Mouse (Mus musculus) lung, embryonic 16.5 days (tissue): Measurements from ENCODE around the gene Slc9a3r2. TPM values are rescaled to one million over a fixed set of nuclear protein-coding genes. Genes with fewer than 3 reads are reported as not detected.
A peak's percentile ranks its signal among the peaks of the same experiment; 100 is the strongest.

ENCODE experiments used
- ATAC-seq: fragments of 200-750 bp; cut with Nextera tagmentation; 2 replicates; pipeline ENCODE4 v1.8.0; 2017; ENCODE audit warnings: low read depth, mild to moderate bottlenecking, moderate library complexity
- H3K27ac ChIP-seq: fragments of 300-500 bp; sonication (generic); 2 replicates; pipeline ENCODE4 v1.5.1; 2014; ENCODE audit warnings: mild to moderate bottlenecking, control low read depth, low read length
- H3K27me3 ChIP-seq: fragments of 300-500 bp; sonication (generic); 2 replicates; pipeline ENCODE4 v1.6.1; 2014; ENCODE audit warnings: low read depth, low read length, mixed read lengths; ENCODE audit not compliant: control insufficient read depth, insufficient read depth
- H3K36me3 ChIP-seq: fragments of 300-500 bp; sonication (generic); 2 replicates; pipeline ENCODE4 v1.6.1; 2014; ENCODE audit warnings: low read length; ENCODE audit not compliant: control insufficient read depth, insufficient read depth
- H3K4me1 ChIP-seq: fragments of 300-500 bp; sonication (generic); replicated peaks from 2 replicates; pipeline ENCODE4 v1.6.1; 2014; ENCODE audit warnings: low read length, mixed read lengths; ENCODE audit not compliant: control insufficient read depth, insufficient read depth
- H3K4me2 ChIP-seq: fragments of 300-500 bp; sonication (generic); 2 replicates; pipeline ENCODE4 v1.6.1; 2014; ENCODE audit warnings: low read depth, low read length, control low read depth
- H3K4me3 ChIP-seq: fragments of 300-500 bp; sonication (generic); 2 replicates; pipeline ENCODE4 v1.5.1; 2014; ENCODE audit warnings: mild to moderate bottlenecking, low read length, control low read depth
- H3K9ac ChIP-seq: fragments of 300-500 bp; sonication (generic); 2 replicates; pipeline ENCODE4 v1.6.1; 2014; ENCODE audit warnings: low read length, control low read depth
- H3K9me3 ChIP-seq: fragments of 300-500 bp; sonication (generic); 2 replicates; pipeline ENCODE4 v1.6.1; 2016; ENCODE audit warnings: low read length; ENCODE audit not compliant: control insufficient read depth
- WGBS: fragments of 180-500 bp; shearing (Covaris S2); extraction: QIAGEN DNeasy Blood & Tissue Kit; methylation state at CpG from one replicate; pipeline ENCODE4 v1.1.7; 2014; 5-methylcytosine and 5-hydroxymethylcytosine counted together
- microRNA-seq: library from miRNA; unstranded; fragments of <30 nt; microRNA quantifications from one replicate; pipeline ENCODE4, GENCODE M21; 2016
- polyA plus RNA-seq: library from polyadenylated mRNA; unstranded; fragments of >200 nt; fragmentation: Nextera tagmentation; extraction: Ambion mirVana; gene quantifications from 2 replicates; pipeline ENCODE4 v1.2.1, GENCODE M21; 2015

Gene Slc9a3r2
- polyA plus RNA-seq, 1 experiment from 2014 or later: 98.1 TPM

DNA sequence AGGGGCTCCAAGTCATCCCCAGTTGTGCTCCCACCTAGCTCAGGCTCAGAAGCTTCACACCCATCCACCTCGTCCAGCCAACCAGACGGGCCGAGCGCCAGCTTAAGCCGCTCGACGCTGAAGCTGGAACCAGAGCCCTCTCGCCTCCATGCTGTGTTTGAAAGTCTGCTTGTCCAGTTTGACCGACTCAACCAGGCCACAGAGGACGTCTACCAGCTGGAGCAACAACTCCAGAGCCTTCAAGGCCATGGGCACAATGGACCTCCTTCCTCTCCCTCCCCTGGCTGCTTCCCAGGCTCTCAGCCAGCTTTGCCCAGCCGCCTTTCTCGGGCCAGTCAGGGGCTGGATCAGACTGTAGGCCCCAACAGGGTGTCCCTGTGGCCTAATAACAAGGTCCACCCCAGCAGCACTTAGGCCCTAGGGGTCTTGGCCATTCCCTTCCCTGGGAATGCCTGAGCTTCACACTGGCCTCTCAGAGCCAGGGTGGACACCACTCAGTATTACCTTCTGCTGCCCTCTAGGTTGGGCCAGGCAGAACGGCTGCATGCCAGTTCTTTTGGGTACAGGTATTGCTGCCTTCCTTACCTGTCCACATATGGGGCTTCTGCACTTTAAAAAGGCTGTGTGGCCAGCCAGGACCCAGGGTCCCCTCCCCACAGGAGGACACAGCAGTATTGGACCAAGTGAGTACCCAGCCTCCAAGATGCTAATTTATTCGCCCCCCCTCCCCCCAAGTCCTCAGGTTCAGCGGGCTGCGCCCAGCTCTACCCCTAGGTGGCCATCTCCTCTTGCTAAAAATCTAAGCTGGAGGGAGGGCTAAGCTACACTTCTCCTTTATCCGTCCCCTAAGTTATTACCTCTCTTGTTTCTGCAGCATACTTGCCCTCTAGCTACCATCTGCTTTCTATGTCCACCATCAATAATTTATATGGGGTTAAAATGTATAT, 54.7 kb downstream of the Slc9a3r2 start:
- no peak overlapping the region for H3K4me3 ChIP-seq
- 0 out of 2 replicates have a peak, but pooled peaks have one; percentile 9 for ATAC-seq
- no peaks in the 10 kb centered on the region for H3K27me3 ChIP-seq
- H3K4me2 ChIP-seq: no peak overlapping the region
- H3K36me3 ChIP-seq: peaks cover 70% of the 10 kb centered on the region
- H3K9me3 ChIP-seq: no peaks in the 10 kb centered on the region
- 0 out of 2 replicates have a peak, but pooled peaks cover 3% of the 10 kb centered on the region for H3K4me1 ChIP-seq
- H3K27ac ChIP-seq: no peak overlapping the region
- 65% methylated on average over 17 of the region's 17 CpGs for WGBS
- H3K9ac ChIP-seq: no peak overlapping the region

GRCm38 (mm10) chr17:24593992-24594890, 55.9 kb downstream of the Slc9a3r2 start:
- Histone ChIP-seq H3K4me3 (no peak overlapping the region), H3K27me3 (no peaks in the 10 kb centered on the region), H3K4me2 (no peak overlapping the region), H3K36me3 (peaks cover 71% of the 10 kb centered on the region), H3K9me3 (no peaks in the 10 kb centered on the region), H3K9ac (no peak overlapping the region), H3K4me1 (0 out of 2 replicates have a peak, but pooled peaks cover 3% of the 10 kb centered on the region), H3K27ac (no peak overlapping the region)
- no peak for ATAC-seq
- WGBS: 87% methylated on average over 26 of the region's 26 CpGs

GRCm38 (mm10) chr17:24593248-24593647, 56.9 kb downstream of the Slc9a3r2 start:
- Histone ChIP-seq H3K27ac (no peak overlapping the region), H3K9ac (no peak overlapping the region), H3K9me3 (no peaks in the 10 kb centered on the region), H3K4me1 (0 out of 2 replicates have a peak, but pooled peaks cover 3% of the 10 kb centered on the region), H3K27me3 (no peaks in the 10 kb centered on the region), H3K36me3 (peaks cover 68% of the 10 kb centered on the region), H3K4me2 (no peak overlapping the region), H3K4me3 (no peak overlapping the region)
- ATAC-seq: no peak
- 88% methylated on average over 5 of the region's 5 CpGs for WGBS

- H3K9ac ChIP-seq: no peak overlapping the region
- H3K4me2 ChIP-seq: no peak overlapping the region
- no peak overlapping the region for H3K4me3 ChIP-seq
- no peaks in the 10 kb centered on the region for H3K9me3 ChIP-seq
- H3K27ac ChIP-seq: no peak overlapping the region
- H3K4me1 ChIP-seq: 0 out of 2 replicates have a peak, but pooled peaks cover 3% of the 10 kb centered on the region
- peaks cover 61% of the 10 kb centered on the region for H3K36me3 ChIP-seq
- no peaks in the 10 kb centered on the region for H3K27me3 ChIP-seq
- ATAC-seq: no peak
- 93% methylated on average over 5 of the region's 5 CpGs for WGBS
These were observed 58.4 kb downstream of the Slc9a3r2 start for GRCm38 (mm10) chr17:24591695-24592094.

GRCm38 (mm10) chr17:24590943-24591342, 59.2 kb downstream of the Slc9a3r2 start:
- no peaks in the 10 kb centered on the region for H3K27me3 ChIP-seq
- WGBS: 73% methylated on average over 3 of the region's 3 CpGs
- H3K4me1 ChIP-seq: 0 out of 2 replicates have a peak, but pooled peaks cover 3% of the 10 kb centered on the region
- H3K9ac ChIP-seq: no peak overlapping the region
- H3K9me3 ChIP-seq: no peaks in the 10 kb centered on the region
- H3K4me3 ChIP-seq: no peak overlapping the region
- H3K27ac ChIP-seq: no peak overlapping the region
- no peak overlapping the region for H3K4me2 ChIP-seq
- H3K36me3 ChIP-seq: peaks cover 60% of the 10 kb centered on the region
- no peak for ATAC-seq

Small RNA genes lying within 50 kb of the gene (microRNA-seq; reads per million reads assigned to microRNA genes)
- not detected for gene Gm24589

Other genes with a start within 250 kb of the Slc9a3r2 start
- gene Rnps1, start 235.8 kb downstream of the Slc9a3r2 start, polyA plus RNA-seq: 226 and 246 TPM in 2 replicates
- gene Eci1, start 223.7 kb downstream of the Slc9a3r2 start, polyA plus RNA-seq: 97.4 and 102 TPM in 2 replicates
- 1.6 and 2.8 TPM in 2 replicates for gene Dnase1l2, start 207.2 kb downstream of the Slc9a3r2 start, polyA plus RNA-seq
- 28.8 and 30.5 TPM in 2 replicates for gene E4f1, start 180.0 kb downstream of the Slc9a3r2 start, polyA plus RNA-seq
- gene Pgp, start 179.9 kb downstream of the Slc9a3r2 start, polyA plus RNA-seq: 43.9 and 50.6 TPM in 2 replicates
- gene Bricd5, start 176.4 kb downstream of the Slc9a3r2 start, polyA plus RNA-seq: not detected in 2 replicates
- gene Mlst8, start 171.2 kb downstream of the Slc9a3r2 start, polyA plus RNA-seq: 28.1 and 29.8 TPM in 2 replicates
- gene Caskin1, start 161.7 kb downstream of the Slc9a3r2 start, polyA plus RNA-seq: 0.59 and 0.96 TPM in 2 replicates
- 90.9 and 93.5 TPM in 2 replicates for gene Traf7, start 122.4 kb downstream of the Slc9a3r2 start, polyA plus RNA-seq
- gene Rab26, start 116.1 kb downstream of the Slc9a3r2 start, polyA plus RNA-seq: 2.6 and 4.9 TPM in 2 replicates
- 21.6 and 23.6 TPM in 2 replicates for gene Pkd1, start 100.5 kb downstream of the Slc9a3r2 start, polyA plus RNA-seq
- gene Tsc2, start 17.7 kb downstream of the Slc9a3r2 start, polyA plus RNA-seq: 54.0 and 58.2 TPM in 2 replicates
- 17.6 and 17.9 TPM in 2 replicates for gene Nthl1, start 17.6 kb downstream of the Slc9a3r2 start, polyA plus RNA-seq
- gene Npw, start 8.1 kb upstream of the Slc9a3r2 start, polyA plus RNA-seq: 1.1 and 2.3 TPM in 2 replicates
- 15.0 and 18.1 TPM in 2 replicates for gene Zfp598, start 19.4 kb upstream of the Slc9a3r2 start, polyA plus RNA-seq
- gene Syngr3, start 39.6 kb upstream of the Slc9a3r2 start, polyA plus RNA-seq: 1.5 and 1.9 TPM in 2 replicates
- gene Gfer, start 45.8 kb upstream of the Slc9a3r2 start, polyA plus RNA-seq: 37.2 and 41.9 TPM in 2 replicates
- 4.2 and 4.8 TPM in 2 replicates for gene Noxo1, start 45.9 kb upstream of the Slc9a3r2 start, polyA plus RNA-seq
- 66.9 and 67.9 TPM in 2 replicates for gene Tbl3, start 57.3 kb upstream of the Slc9a3r2 start, polyA plus RNA-seq
- 0.35 TPM in 1 of 2 replicates, not detected in the other for gene Rnf151, start 67.7 kb upstream of the Slc9a3r2 start, polyA plus RNA-seq
- gene Rps2, start 67.8 kb upstream of the Slc9a3r2 start, polyA plus RNA-seq: 1,342 and 1,356 TPM in 2 replicates
- gene Ndufb10, start 74.2 kb upstream of the Slc9a3r2 start, polyA plus RNA-seq: 204 and 217 TPM in 2 replicates
- not detected in 2 replicates for gene Rpl3l, start 77.5 kb upstream of the Slc9a3r2 start, polyA plus RNA-seq
- 36.1 and 39.4 TPM in 2 replicates for gene Msrb1, start 86.3 kb upstream of the Slc9a3r2 start, polyA plus RNA-seq
- gene Hs3st6, start 102.7 kb upstream of the Slc9a3r2 start, polyA plus RNA-seq: 0.87 and 1.2 TPM in 2 replicates
- gene Meiob, start 154.0 kb upstream of the Slc9a3r2 start, polyA plus RNA-seq: not detected in 2 replicates
- 32.6 and 39.1 TPM in 2 replicates for gene Hagh, start 189.8 kb upstream of the Slc9a3r2 start, polyA plus RNA-seq
- 16.7 and 17.6 TPM in 2 replicates for gene Fahd1, start 200.0 kb upstream of the Slc9a3r2 start, polyA plus RNA-seq
- 1.2 and 1.9 TPM in 2 replicates for gene Igfals, start 215.7 kb upstream of the Slc9a3r2 start, polyA plus RNA-seq
- 48.5 and 55.0 TPM in 2 replicates for gene Nubp2, start 236.0 kb upstream of the Slc9a3r2 start, polyA plus RNA-seq
- gene Spsb3, start 236.3 kb upstream of the Slc9a3r2 start, polyA plus RNA-seq: 41.1 and 43.3 TPM in 2 replicates
- 28.4 and 29.1 TPM in 2 replicates for gene Eme2, start 244.8 kb upstream of the Slc9a3r2 start, polyA plus RNA-seq
- 82.8 and 89.0 TPM in 2 replicates for gene Mrps34, start 244.8 kb upstream of the Slc9a3r2 start, polyA plus RNA-seq
- gene Nme3, start 246.2 kb upstream of the Slc9a3r2 start, polyA plus RNA-seq: 74.7 and 74.9 TPM in 2 replicates